Mouse (Mus musculus) heart, embryonic 15.5 days (tissue): ENCODE results near the gene Tmx2. TPM values are rescaled to one million over a fixed set of nuclear protein-coding genes. Genes with fewer than 3 reads are reported as not detected.
A peak's percentile ranks its signal among the peaks of the same experiment; 100 is the strongest.
"Not testable (repeated sequence)": the region's sequence is repeated elsewhere in the genome, so short reads cannot be mapped to it uniquely, and the experiment has no call there.

Experiments
- ATAC-seq: fragments of 200-750 bp; cut with Nextera tagmentation; replicated peaks from 2 replicates; pipeline ENCODE4 v1.8.0; 2017; ENCODE audit warnings: low read depth, moderate TSS enrichment; ENCODE audit not compliant: insufficient number of reproducible peaks, insufficient read depth, low FRiP score
- H3K27ac ChIP-seq: fragments of 300-500 bp; sonication (generic); 2 replicates; pipeline ENCODE4 v1.5.1; 2015; ENCODE audit warnings: mild to moderate bottlenecking, inconsistent platforms
- H3K27me3 ChIP-seq: fragments of 300-500 bp; sonication (generic); 2 replicates; pipeline ENCODE4 v1.6.1; 2015; ENCODE audit warnings: inconsistent platforms
- H3K36me3 ChIP-seq: fragments of 300-500 bp; sonication (generic); 2 replicates; pipeline ENCODE4 v1.6.1; 2015; ENCODE audit warnings: mild to moderate bottlenecking, inconsistent platforms
- H3K4me1 ChIP-seq: fragments of 300-500 bp; sonication (generic); replicated peaks from 2 replicates; pipeline ENCODE4 v1.6.1; 2015; ENCODE audit warnings: inconsistent platforms
- H3K4me2 ChIP-seq: fragments of 300-500 bp; sonication (generic); 2 replicates; pipeline ENCODE4 v1.6.1; 2015; ENCODE audit warnings: inconsistent platforms, mild to moderate bottlenecking, moderate library complexity
- H3K4me3 ChIP-seq: fragments of 300-500 bp; sonication (generic); 2 replicates; pipeline ENCODE4 v1.5.1; 2015; ENCODE audit warnings: mild to moderate bottlenecking, inconsistent platforms
- H3K9ac ChIP-seq: fragments of 300-500 bp; sonication (generic); 2 replicates; pipeline ENCODE4 v1.6.1; 2015; ENCODE audit warnings: mild to moderate bottlenecking, inconsistent platforms
- H3K9me3 ChIP-seq: fragments of 300-500 bp; sonication (generic); replicated peaks from 2 replicates; pipeline ENCODE4 v1.6.1; 2016; ENCODE audit warnings: inconsistent platforms
- whole genome bisulfite sequencing: fragments of 180-500 bp; shearing (Covaris S2); methylation state at CpG from one replicate; pipeline ENCODE4 v1.1.7; 2015; ENCODE audit warnings: mixed read lengths; 5-methylcytosine and 5-hydroxymethylcytosine counted together
- polyA plus RNA-seq: library from polyadenylated mRNA; unstranded; fragments of >200 nt; fragmentation: Nextera tagmentation; extraction: Ambion mirVana; gene quantifications from 2 replicates; pipeline ENCODE4 v1.2.1, GENCODE M21; 2015

Tmx2 gene
- 156 and 158 TPM in 2 replicates for polyA plus RNA-seq

GRCm38 (mm10) chr2:84679016-84679415, at the start of gene Tmx2:
Gene Tmx2, minus strand, starts transcription at chr2:84679140.
- Histone ChIP-seq H3K9me3 (no peaks in the 10 kb centered on the region), H3K4me2 (peak within 1 kb of the TSS; percentile 85), H3K36me3 (peaks cover 24% of the 10 kb centered on the region), H3K27me3 (no peaks in the 10 kb centered on the region), H3K4me1 (peaks cover 27% of the 10 kb centered on the region), H3K27ac (peak within 1 kb of the TSS; percentile 78), H3K4me3 (peak within 1 kb of the TSS; percentile 99), H3K9ac (peak within 1 kb of the TSS; percentile 91)
- WGBS, result 13% methylated on average over 8 of the region's 8 CpGs
- no peak for ATAC-seq

- not testable (repeated sequence) for H3K27ac ChIP-seq, H3K27me3 ChIP-seq, H3K4me2 ChIP-seq, ATAC-seq, H3K4me3 ChIP-seq, H3K9ac ChIP-seq, H3K9me3 ChIP-seq
- 79% methylated on average over 5 of the region's 5 CpGs for WGBS
- H3K4me1 ChIP-seq, result peaks cover 20% of the 10 kb centered on the region
- peaks cover 22% of the 10 kb centered on the region for H3K36me3 ChIP-seq
Observed at GRCm38 (mm10) chr2:84728191-84728590, 49.3 kb upstream of the Tmx2 start.

GRCm38 (mm10) chr2:84727172-84727858, 48.4 kb upstream of the Tmx2 start, which contains the start of gene Clp1:
Gene Clp1, minus strand, starts transcription at chr2:84727350.
- no peaks in the 10 kb centered on the region for H3K27me3 ChIP-seq
- under 1% methylated on average over 39 of the region's 39 CpGs for WGBS
- peak; percentile 96 for ATAC-seq
- peak within 1 kb of the TSS; percentile 88 for H3K27ac ChIP-seq
- peak within 1 kb of the TSS; percentile 58 for H3K4me3 ChIP-seq
- H3K9me3 ChIP-seq, result no peaks in the 10 kb centered on the region
- H3K36me3 ChIP-seq, result peaks cover 25% of the 10 kb centered on the region
- peak within 1 kb of the TSS; percentile 56 for H3K9ac ChIP-seq
- peaks cover 20% of the 10 kb centered on the region for H3K4me1 ChIP-seq
- H3K4me2 ChIP-seq, result peak within 1 kb of the TSS; percentile 79

GRCm38 (mm10) chr2:84726716-84727115, 47.8 kb upstream of the Tmx2 start:
- H3K36me3 ChIP-seq, result peaks cover 31% of the 10 kb centered on the region
- peak overlapping the region; percentile 56 for H3K9ac ChIP-seq
- peaks cover 20% of the 10 kb centered on the region for H3K4me1 ChIP-seq
- H3K4me3 ChIP-seq, result peak overlapping the region; percentile 58
- no peaks in the 10 kb centered on the region for H3K9me3 ChIP-seq
- ATAC-seq, result no peak
- H3K27ac ChIP-seq, result no peak overlapping the region
- 2% methylated on average over 9 of the region's 9 CpGs for WGBS
- H3K27me3 ChIP-seq, result no peaks in the 10 kb centered on the region
- peak overlapping the region; percentile 79 for H3K4me2 ChIP-seq

GRCm38 (mm10) chr2:84725770-84726169, 46.8 kb upstream of the Tmx2 start:
- no peaks in the 10 kb centered on the region for H3K27me3 ChIP-seq
- H3K27ac ChIP-seq, result no peak overlapping the region
- 86% methylated on average over 10 of the region's 10 CpGs for WGBS
- H3K4me3 ChIP-seq, result no peak overlapping the region; the same call in 1 of the 2 replicates
- ATAC-seq, result no peak
- peak overlapping the region; percentile 79 for H3K4me2 ChIP-seq
- H3K4me1 ChIP-seq, result peaks cover 20% of the 10 kb centered on the region
- no peaks in the 10 kb centered on the region for H3K9me3 ChIP-seq
- H3K36me3 ChIP-seq, result peaks cover 33% of the 10 kb centered on the region
- H3K9ac ChIP-seq, result no peak overlapping the region

- 89% methylated on average over 14 of the region's 14 CpGs for WGBS
- Histone ChIP-seq H3K9ac (no peak overlapping the region), H3K27ac (no peak overlapping the region), H3K4me3 (no peak overlapping the region), H3K4me2 (no peak overlapping the region), H3K9me3 (no peaks in the 10 kb centered on the region), H3K27me3 (no peaks in the 10 kb centered on the region), H3K36me3 (peaks cover 33% of the 10 kb centered on the region), H3K4me1 (peaks cover 20% of the 10 kb centered on the region)
- no peak for ATAC-seq
Observed at GRCm38 (mm10) chr2:84723856-84724255, 44.9 kb upstream of the Tmx2 start.

- Histone ChIP-seq H3K9ac (no peak overlapping the region), H3K27me3 (no peaks in the 10 kb centered on the region), H3K4me1 (peaks cover 23% of the 10 kb centered on the region), H3K36me3 (peaks cover 33% of the 10 kb centered on the region), H3K27ac (no peak overlapping the region), H3K4me2 (no peak overlapping the region), H3K9me3 (no peaks in the 10 kb centered on the region), H3K4me3 (no peak overlapping the region)
- no peak for ATAC-seq
- WGBS, result 75% methylated on average over 3 of the region's 3 CpGs
Observed at GRCm38 (mm10) chr2:84721182-84721581, 42.2 kb upstream of the Tmx2 start.

- Histone ChIP-seq H3K4me1 (peaks cover 18% of the 10 kb centered on the region), H3K9me3 (no peaks in the 10 kb centered on the region), H3K27ac (no peak overlapping the region), H3K36me3 (peaks cover 32% of the 10 kb centered on the region), H3K4me3 (no peak overlapping the region), H3K4me2 (no peak overlapping the region), H3K27me3 (no peaks in the 10 kb centered on the region), H3K9ac (no peak overlapping the region)
- WGBS, result 93% methylated on average over 2 of the region's 2 CpGs
- ATAC-seq, result no peak
Observed at GRCm38 (mm10) chr2:84720718-84721117, 41.8 kb upstream of the Tmx2 start.

GRCm38 (mm10) chr2:84717357-84717756, 38.4 kb upstream of the Tmx2 start:
- peaks cover 8% of the 10 kb centered on the region; the same call in 1 of the 2 replicates for H3K36me3 ChIP-seq
- 86% methylated on average over 4 of the region's 4 CpGs for WGBS
- H3K9ac ChIP-seq, result no peak overlapping the region
- H3K4me3 ChIP-seq, result no peak overlapping the region
- no peaks in the 10 kb centered on the region for H3K27me3 ChIP-seq
- H3K9me3 ChIP-seq, result no peaks in the 10 kb centered on the region
- ATAC-seq, result no peak
- no peak overlapping the region for H3K27ac ChIP-seq
- peaks cover 20% of the 10 kb centered on the region for H3K4me1 ChIP-seq
- no peak overlapping the region for H3K4me2 ChIP-seq

GRCm38 (mm10) chr2:84716423-84717355, 37.7 kb upstream of the Tmx2 start:
- WGBS, result 26% methylated on average over 9 of the region's 9 CpGs
- H3K9ac ChIP-seq, result peak overlapping the region; percentile 71; the same call in 1 of the 2 replicates

More at GRCm38 (mm10) chr2:84716423-84717355, 37.7 kb upstream of the Tmx2 start:
- no peak for ATAC-seq
- H3K4me2 ChIP-seq, result peak overlapping the region; percentile 79
- H3K4me1 ChIP-seq, result peaks cover 20% of the 10 kb centered on the region
- H3K27me3 ChIP-seq, result no peaks in the 10 kb centered on the region
- H3K4me3 ChIP-seq, result peak overlapping the region; percentile 98
- H3K9me3 ChIP-seq, result no peaks in the 10 kb centered on the region
- peaks cover 2% of the 10 kb centered on the region; the same call in 1 of the 2 replicates for H3K36me3 ChIP-seq
- H3K27ac ChIP-seq, result peak overlapping the region; percentile 98
